Mouse (Mus musculus): ENCODE data around the gene Spg11. TPM values are rescaled to one million over a fixed set of nuclear protein-coding genes. Genes with fewer than 3 reads are reported as not detected.
"Not testable (repeated sequence)": the region's sequence is repeated elsewhere in the genome, so short reads cannot be mapped to it uniquely, and the experiment has no call there.

Gene Spg11
- total RNA-seq, 2 experiments from 2014 or later = 11.4 to 12.8 TPM

DNA sequence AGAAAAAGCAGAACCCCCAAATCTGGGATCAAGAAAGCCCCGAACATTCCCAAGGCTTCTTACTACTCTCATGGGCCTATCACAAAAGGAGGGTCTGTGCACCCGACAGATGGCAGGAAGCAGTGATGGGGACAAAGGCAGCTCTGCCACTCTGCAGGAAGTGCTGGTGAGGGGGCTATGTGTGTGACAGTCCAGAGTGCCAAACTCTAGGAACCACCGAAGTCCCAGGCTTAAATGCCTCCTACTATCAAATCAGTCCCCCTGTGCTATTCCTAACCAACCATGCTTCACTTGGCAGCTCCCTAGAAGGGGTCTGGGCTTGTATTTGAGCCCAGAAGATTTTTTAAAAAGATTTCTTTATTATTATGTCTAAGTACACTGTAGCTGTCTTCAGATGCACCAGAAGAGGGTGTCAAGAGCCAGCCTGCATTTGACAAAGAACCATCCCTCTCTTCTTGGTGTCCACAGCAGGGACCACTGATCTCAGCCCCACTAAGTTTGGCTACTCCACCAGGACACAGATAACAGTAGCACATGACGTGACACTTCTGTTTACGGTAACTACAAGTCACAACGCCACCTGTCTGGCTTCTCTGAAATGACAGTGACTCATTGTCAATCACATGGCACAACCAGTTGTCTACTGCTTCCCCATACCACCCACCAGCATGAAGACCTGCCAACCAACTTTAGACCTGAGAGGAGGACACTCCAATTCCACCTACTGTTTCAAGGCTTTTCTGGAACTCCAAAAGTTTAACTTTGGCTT, 48.9 kb downstream of the Spg11 start:
- DNase-seq (ENCODE audit: low spot score in 2 of 2) = no peak

DNA sequence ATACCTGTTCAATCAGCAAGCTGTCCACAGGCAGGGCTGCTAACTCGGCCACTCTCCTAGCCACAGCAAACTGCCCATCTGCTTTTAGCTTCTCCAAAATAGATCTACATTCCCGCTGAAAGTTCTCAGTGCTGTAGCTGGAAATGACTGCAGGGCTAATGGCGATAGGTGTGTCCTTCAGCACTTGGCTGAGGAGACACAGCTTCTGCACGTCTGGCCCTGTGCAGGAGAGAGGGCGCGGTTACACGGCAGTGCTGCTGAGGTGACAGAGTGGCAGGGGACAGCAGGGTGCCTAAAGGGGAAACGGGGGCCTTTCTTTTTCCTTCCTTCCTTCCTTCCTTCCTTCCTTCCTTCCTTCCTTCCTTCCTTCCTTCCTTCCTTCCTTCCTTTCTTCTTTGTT, 51.9 kb downstream of the Spg11 start:
- no peak for DNase-seq (ENCODE audit: low spot score in 2 of 2)

DNA sequence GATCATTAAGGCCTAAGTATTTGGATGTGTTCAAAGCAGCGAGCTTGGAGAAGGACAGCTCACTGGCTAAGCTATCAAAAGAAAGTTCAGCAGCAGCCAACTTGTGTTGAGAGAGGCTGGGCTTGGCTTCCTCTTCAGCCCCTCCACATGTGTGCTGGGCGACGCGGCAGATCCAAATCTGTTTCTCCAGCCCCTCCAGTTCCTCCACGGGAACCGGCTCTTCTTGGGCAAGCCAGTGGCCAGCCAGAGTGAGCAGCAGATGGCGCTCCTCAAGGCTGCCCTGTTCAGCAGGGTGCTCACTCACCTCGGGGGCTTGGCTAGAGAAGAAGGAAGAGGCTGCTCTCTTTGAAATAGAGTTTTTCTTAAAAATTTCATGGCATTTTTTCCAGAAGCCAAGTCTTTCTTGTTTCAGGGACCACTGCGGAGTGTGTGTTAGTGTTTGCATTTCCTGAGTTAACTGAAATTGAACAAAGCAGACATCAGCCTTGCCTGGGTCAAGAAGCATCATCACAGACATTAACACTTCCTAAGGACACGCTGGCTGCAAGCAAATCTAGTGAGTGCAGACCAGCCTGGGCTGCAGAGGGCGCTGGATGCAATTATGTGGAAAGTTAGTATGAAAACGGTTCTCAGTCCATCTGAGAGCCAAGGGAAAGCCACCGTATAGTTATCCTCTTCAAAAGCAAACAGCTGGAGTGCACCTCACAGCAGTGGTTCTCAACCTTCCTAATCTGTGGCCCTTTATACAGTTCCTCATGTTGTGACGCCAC, 52.8 kb downstream of the Spg11 start:
- DNase-seq (ENCODE audit: low spot score in 2 of 2) = peak in 1 of 2 experiments; percentile 40

DNA sequence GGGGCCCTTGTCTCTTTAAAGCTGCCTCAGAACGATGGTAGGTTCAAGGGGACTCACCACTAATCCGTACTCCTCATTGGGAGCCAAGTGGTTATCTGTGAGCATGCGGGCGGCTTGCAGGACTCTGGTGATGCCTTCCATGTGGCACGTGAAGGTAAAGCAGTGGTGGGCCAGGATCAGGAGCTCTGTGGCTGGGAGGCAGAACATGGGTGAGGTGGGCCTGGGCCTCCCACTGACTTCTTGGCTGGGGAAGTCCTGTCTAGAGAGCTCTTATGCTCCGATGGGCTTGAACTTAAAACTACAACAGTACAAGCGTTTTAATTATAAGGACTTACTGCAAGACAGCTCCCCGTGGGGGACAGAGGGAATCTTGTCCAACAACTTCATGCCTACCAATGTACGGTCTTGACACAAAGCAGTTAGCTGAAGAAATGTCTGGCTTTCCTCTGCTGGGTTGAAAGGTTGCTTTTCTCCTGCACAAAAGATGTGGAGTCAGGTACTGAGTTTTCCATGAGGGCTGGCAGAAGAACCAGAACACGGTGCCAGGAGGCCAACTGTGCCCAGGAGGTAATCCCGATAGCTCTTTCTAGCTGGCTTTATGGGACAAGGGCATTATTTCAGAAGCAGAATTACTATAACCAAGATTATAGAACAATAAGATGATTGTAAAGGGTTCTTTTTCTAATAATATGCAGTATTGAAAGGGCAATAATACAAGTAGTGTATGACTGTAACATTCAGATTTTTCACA, 58.6 kb downstream of the Spg11 start:
- no peak for DNase-seq (ENCODE audit: low spot score in 2 of 2)

DNA sequence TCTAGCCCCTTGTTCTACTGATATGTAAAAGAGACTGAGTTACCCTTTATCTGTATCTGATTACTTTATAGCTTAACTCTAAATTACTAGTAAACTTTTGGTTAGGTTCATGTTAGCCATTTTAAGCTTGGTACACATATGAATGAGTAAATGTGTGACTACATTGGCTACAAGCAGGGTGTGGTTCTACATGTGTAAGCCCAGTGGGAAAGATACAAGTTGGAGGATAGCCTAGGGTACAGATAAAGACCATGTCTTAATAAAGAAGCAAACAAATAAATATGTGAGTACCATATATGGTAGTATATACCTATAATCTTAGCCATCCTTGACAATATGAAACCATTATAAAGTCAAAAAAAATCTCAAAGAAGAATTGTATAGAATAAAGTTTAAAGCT, 74.3 kb downstream of the Spg11 start:
- DNase-seq (ENCODE audit: low spot score in 2 of 2) = no peak

DNA sequence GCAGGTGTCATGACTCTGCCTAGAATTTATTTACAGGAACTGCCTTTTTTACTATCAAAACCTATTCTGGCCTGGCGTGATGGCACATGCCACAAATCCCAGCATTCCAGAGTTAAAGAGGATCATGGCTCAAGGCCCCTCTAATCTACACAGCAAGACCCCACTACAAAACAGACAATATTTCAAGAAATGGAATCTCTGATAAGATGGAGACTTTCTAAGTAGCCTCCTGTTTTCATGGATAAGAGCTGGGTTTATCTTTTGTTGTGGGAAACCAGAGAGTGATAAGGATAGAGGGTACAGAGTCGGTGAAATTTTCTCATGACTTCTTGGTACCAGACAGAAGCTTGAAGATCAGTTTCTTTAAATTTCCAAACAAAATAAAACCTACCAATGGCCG, 82.1 kb downstream of the Spg11 start:
- no peak for DNase-seq (ENCODE audit: low spot score in 2 of 2)

DNA sequence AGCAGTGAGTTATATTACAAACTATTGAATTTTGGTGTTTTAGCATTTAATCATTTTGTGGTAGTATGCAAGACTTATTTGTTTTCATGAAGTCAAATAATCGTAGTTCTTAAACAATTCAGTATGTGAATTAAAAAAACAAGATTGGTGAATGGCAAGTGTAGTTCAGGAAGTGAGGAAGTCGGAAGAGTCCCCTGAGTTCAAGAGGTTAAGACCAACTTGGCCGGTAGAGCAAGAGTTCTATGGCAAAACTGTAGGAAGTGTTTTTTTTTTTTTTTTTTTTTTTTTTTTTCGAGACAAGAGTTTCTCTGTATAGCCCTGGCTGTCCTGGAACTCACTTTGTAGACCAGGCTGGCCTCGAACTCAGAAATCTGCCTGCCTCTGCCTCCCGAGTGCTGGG, 86.2 kb downstream of the Spg11 start:
- no peak for DNase-seq (ENCODE audit: low spot score in 2 of 2)

DNA sequence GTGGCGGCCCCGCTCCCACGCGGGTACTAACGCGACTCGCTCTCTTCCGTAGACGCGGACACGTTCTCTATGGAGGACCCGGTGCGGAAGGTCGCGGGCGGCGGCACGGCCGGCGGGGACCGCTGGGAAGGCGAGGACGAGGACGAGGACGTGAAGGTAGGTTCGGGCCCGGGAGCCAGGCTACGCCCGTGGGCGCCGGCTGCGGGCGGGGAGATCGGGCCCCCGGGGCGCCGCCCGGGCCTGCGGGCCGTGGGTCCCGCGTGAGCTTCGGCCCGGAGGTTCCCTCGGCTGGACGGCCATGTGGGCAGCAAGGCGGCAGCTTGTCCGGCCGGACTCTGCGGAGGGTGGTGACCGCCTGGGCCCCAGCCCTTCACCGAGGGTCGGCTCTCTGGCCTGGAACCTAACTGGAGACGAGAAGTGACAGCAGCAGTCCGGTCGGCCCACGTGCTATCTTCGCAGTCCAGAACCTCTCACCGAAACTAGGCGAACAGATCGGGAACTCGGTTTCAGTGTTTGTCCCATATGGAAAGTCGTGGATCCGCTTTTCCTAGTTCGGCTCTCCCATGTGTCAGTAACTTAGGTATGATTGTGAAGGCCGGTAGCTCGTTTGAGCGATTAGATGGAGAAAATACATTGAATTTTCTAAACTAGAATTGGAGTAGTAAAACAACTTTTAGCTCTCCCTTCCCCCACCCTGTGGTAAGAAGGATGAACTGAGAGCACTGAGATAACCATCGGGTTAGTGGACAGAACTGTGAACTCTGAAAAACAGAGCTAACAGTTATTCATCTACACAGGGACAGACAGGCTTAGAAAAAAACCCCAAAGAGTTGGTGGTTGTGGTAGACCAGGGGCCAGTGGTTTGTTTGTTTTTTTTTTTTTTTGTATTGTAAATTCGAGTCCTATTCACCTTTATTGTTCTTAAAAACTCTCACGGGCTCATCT, 89.2 kb downstream of the Spg11 start:
- DNase-seq (ENCODE audit: low spot score in 2 of 2) = peak; percentile 39 to 52

DNA sequence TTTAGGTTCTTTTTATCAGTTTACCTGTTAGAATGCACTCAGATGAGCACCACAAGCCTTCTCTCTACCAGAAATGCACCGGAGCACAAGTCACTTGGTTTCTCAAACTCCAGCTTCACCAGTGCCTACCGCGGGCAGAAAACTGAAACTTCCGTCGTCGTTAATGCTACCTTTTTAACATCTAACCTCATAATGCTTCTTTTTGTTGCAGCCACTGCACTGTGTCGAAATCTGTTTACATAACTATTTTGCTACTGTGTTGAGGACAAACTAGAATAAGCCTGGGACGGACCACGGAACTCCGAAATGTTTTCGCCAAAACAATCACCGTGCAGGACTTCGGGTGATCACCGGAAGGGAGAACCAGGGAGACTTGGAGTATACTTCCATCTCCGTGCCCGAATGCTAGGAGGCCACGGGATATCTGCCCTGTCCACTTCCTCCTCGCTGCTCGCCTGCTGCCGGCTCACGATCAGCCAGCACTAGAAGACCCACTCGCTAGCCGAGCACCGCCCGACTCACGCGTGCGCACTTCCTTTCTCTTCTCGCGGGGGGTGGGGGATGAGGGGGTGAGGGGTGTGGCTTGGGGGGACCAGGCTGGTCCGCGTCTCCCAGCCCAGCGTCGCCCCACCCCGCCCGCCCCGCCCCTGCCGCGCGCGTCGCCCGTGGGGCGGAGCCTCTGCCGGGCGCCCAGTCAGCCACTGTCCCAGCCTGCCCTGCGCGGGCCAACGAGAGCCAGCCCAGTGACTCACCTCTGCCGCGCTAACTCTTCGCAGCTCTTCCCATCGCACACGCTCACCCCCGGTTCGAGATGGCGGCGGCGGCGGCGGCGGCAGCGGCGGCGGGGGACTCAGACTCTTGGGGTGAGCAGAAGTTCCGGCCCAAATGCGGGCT, 90.1 kb downstream of the Spg11 start, which contains the start of gene Eif3j1:
Gene Eif3j1 (plus strand): TSS at position 685 of the 894 bp plus-strand sequence.
- peak; percentile 79 to 86 for DNase-seq (ENCODE audit: low spot score in 2 of 2)

DNA sequence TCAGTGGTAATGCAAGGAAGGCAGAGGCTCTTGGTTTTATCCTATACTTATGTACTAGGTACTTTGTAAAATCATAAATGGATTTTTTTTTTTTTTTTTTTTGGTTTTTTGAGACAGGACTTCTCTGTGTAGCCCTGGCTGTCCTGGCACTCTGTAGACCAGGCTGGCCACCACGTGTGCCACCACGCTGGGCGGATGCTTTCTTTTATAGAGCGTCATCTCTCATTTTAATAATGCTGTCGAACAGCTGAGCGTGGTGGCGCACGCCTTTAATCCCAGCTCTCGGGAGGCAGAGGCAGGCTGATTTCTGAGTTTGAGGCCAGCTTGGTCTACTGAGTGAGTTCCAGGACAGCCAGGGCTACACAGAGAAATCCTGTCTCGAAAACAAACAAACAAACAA, 91.1 kb downstream of the Spg11 start:
- DNase-seq (ENCODE audit: low spot score in 2 of 2) = not testable (repeated sequence)

DNA sequence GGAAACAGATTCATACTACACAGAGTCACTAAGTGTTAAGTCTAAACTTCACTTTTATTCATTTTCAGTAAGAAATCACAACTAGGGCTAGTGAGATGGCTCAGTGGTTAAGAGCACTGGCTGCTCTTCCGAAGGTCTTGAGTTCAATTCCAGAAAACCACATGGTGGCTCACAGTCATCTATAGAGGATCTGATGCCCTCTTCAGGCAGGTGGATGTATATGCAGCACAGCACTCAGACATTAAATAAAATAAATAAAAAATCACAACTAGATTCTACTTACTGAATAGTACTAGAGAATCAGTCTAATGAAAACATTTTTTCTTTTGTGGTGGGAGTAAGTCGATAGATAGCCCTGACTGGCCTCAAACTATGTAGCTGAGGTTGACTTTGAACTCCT, 95.9 kb downstream of the Spg11 start:
- no peak for DNase-seq (ENCODE audit: low spot score in 2 of 2)

DNA sequence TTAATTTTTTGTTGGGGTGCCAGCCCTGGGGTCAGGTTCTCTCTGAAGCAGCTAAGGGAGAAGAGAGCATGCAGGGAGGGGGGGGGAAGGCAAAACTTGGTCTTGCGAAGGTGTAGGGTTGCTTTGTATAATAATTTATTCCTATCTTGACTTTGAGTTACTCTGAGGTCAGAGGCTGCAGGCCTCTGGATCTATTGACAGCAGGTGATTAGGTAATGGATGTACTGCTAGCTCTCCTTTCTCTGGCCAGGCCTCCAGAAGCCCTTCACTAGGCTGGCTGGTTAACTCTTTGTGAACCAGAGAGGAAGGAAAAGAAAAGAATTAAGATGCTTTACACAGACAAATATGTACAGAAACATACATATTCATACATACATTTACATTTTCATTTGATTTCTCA, 99.5 kb downstream of the Spg11 start:
- DNase-seq (ENCODE audit: low spot score in 2 of 2) = no peak

DNA sequence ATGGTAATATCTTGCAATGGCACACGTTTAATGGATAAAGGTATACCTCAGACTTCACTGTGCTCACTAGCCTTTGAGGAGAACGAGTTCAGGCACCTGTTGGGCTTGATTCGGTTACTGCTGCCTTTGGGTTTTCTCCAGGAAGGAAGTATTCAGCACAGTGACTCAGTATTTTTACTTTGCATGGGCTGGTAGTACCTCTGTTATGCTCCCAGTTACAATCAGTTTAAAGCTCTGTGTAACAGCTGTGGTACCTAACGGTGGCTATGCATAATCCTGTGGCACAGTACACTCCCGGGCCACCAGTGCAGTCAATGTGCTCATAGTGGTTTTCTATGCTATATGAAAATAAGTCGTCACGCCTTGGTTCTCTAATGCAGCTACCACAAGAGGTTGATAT, 106.7 kb downstream of the Spg11 start:
- DNase-seq (ENCODE audit: low spot score in 2 of 2) = no peak

DNA sequence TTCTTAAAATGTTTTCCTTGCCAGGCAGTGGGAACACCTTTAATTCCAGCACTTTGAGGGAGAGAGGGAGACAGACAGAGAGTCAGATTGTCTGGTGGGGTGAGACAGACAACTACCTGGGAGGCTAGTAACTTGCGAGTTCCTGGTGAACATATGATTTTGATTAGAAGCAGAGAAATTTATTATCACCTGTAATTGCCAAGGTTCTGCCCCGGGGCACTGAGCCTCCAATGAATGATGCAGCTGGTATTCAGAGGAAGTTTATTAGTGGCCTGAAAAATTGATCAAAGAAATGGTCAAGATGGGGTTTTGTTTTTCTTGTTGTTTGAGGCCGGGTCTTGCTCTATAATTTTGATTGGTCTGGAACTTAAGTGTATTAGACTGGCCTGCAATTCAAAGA, 109.4 kb downstream of the Spg11 start:
- no peak for DNase-seq (ENCODE audit: low spot score in 2 of 2)

Small RNA genes lying within 50 kb of the gene (microRNA-seq; reads per million reads assigned to microRNA genes)
- not detected for gene Gm47314

Other genes starting within 250 kb of the Spg11 start
- gene Ctdspl2, start 162.4 kb downstream of the Spg11 start, total RNA-seq (2021) = 10 to 100 TPM; 32.8 to 39.0 TPM
- gene Mageb3, start 162.3 kb downstream of the Spg11 start, total RNA-seq (2021) = under 1 TPM; 0.21 to 0.27 TPM
- gene Eif3j1, start 89.8 kb downstream of the Spg11 start, total RNA-seq (2021) = 10 to 100 TPM; 16.4 to 18.9 TPM
- 100 to 1,000 TPM; 168 to 182 TPM for gene B2m, start 29.3 kb upstream of the Spg11 start, total RNA-seq (2021)
- not detected for gene Trim69, start 42.3 kb upstream of the Spg11 start, total RNA-seq (2021)
- gene Patl2, start 67.8 kb upstream of the Spg11 start, total RNA-seq (2021) = not detected
- gene Terb2, start 67.9 kb upstream of the Spg11 start, total RNA-seq (2021) = not detected
- 10 to 100 TPM; 10.6 to 16.4 TPM for gene Sord, start 116.4 kb upstream of the Spg11 start, total RNA-seq (2021)
- under 1 TPM; 0.34 to 0.86 TPM for gene Duox2, start 180.1 kb upstream of the Spg11 start, total RNA-seq (2021)
- not detected for gene Duoxa2, start 180.5 kb upstream of the Spg11 start, total RNA-seq (2021)
- 1 to 10 TPM; 1.2 TPM for gene Duoxa1, start 195.3 kb upstream of the Spg11 start, total RNA-seq (2021)
- under 1 TPM; 0.37 to 0.49 TPM for gene Duox1, start 197.3 kb upstream of the Spg11 start, total RNA-seq (2021)

Data from gastrocnemius, postnatal 4 days (tissue).